Mouse (Mus musculus) neural tube, embryonic 12.5 days (tissue): Measurements from ENCODE around the gene Mxi1. TPM values are rescaled to one million over a fixed set of nuclear protein-coding genes. Genes with fewer than 3 reads are reported as not detected.
"Not testable (repeated sequence)": the region's sequence is repeated elsewhere in the genome, so short reads cannot be mapped to it uniquely, and the experiment has no call there.

ENCODE experiments used
- ATAC-seq: fragments of 200-750 bp; cut with Nextera tagmentation; 2 replicates; pipeline ENCODE4 v1.8.0; 2017; ENCODE audit warnings: low read depth, mild to moderate bottlenecking, moderate TSS enrichment, moderate library complexity; ENCODE audit not compliant: low FRiP score
- H3K27ac ChIP-seq: fragments of 300-500 bp; sonication (generic); 2 replicates; pipeline ENCODE4 v1.5.1; 2016
- H3K27me3 ChIP-seq: fragments of 300-500 bp; sonication (generic); replicated peaks from 2 replicates; pipeline ENCODE4 v1.6.1; 2016; ENCODE audit warnings: mild to moderate bottlenecking
- H3K36me3 ChIP-seq: fragments of 300-500 bp; sonication (generic); 2 replicates; pipeline ENCODE4 v1.6.1; 2016; ENCODE audit warnings: mild to moderate bottlenecking
- H3K4me1 ChIP-seq: fragments of 300-500 bp; sonication (generic); 2 replicates; pipeline ENCODE4 v1.6.1; 2016
- H3K4me2 ChIP-seq: fragments of 300-500 bp; sonication (generic); replicated peaks from 2 replicates; pipeline ENCODE4 v1.6.1; 2016; ENCODE audit warnings: mild to moderate bottlenecking
- H3K4me3 ChIP-seq: fragments of 300-500 bp; sonication (generic); 2 replicates; pipeline ENCODE4 v1.5.1; 2016
- H3K9ac ChIP-seq: fragments of 300-500 bp; sonication (generic); 2 replicates; pipeline ENCODE4 v1.6.1; 2016; ENCODE audit warnings: mild to moderate bottlenecking
- H3K9me3 ChIP-seq: fragments of 300-500 bp; sonication (generic); 2 replicates; pipeline ENCODE4 v1.6.1; 2016; ENCODE audit warnings: mild to moderate bottlenecking
- WGBS: fragments of 180-500 bp; shearing (Covaris S2); methylation state at CpG from one replicate; pipeline ENCODE4 v1.1.7; 2016; 5-methylcytosine and 5-hydroxymethylcytosine counted together
- polyA plus RNA-seq: library from polyadenylated mRNA; unstranded; fragments of >200 nt; fragmentation: Nextera tagmentation; extraction: Ambion mirVana; gene quantifications from 2 replicates; pipeline ENCODE4 v1.2.1, GENCODE M21; 2016

The Mxi1 gene
- polyA plus RNA-seq, 1 experiment from 2014 or later: 74.8 TPM

DNA sequence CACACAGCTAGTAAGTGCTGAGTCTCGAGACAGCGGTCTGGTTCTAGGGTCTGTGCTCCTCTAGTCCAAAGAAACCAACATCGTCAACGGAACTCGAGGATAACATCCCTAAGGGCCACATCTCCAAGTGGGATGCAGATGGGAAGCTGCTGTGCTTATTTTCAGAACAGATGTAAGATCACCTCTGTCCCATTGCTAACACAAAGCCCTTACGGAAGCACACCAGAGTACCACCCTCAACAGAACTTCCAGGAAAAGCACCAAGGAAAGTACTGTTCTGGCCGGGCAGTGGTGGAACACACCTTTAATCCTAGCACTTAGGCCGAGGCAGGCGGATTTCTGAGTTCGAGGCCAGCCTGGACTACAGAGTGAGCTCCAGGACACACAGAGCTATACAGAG lies 68.1 kb downstream of the Mxi1 start:
- ATAC-seq: no peak
- H3K36me3 ChIP-seq: peaks cover 59% of the 10 kb centered on the region
- 93% methylated on average over 10 of the region's 10 CpGs for WGBS
- H3K4me3 ChIP-seq: no peak overlapping the region
- no peaks in the 10 kb centered on the region for H3K4me1 ChIP-seq
- H3K27me3 ChIP-seq: no peaks in the 10 kb centered on the region
- no peak overlapping the region for H3K4me2 ChIP-seq
- H3K27ac ChIP-seq: no peak overlapping the region
- H3K9me3 ChIP-seq: no peaks in the 10 kb centered on the region
- H3K9ac ChIP-seq: no peak overlapping the region

DNA sequence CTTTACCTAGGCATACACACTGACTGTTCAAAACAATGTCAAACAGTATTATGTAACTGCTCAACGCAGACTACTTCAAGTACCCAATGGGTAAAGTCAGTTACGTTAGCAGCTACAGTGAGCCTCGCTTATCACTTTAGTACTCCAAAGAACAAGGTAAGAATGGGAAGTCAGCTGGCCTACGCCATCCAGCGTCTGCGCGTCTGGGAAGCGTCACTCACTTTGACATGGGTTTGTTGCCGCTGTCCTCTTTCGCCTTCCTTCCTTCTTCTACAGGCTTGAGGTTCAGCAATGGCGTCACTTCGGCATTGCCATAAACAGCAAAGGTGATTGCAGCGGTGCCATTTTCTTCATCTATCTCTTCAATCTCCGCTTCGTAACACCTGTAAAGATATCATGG lies 73.0 kb downstream of the Mxi1 start:
- H3K4me2 ChIP-seq: no peak overlapping the region
- H3K4me3 ChIP-seq: no peak overlapping the region
- H3K9me3 ChIP-seq: no peaks in the 10 kb centered on the region
- no peak overlapping the region for H3K9ac ChIP-seq
- WGBS: 96% methylated on average over 15 of the region's 15 CpGs
- ATAC-seq: no peak
- H3K4me1 ChIP-seq: peaks cover 2% of the 10 kb centered on the region; the same call in 1 of the 2 replicates
- H3K27me3 ChIP-seq: no peaks in the 10 kb centered on the region
- H3K36me3 ChIP-seq: peaks cover 72% of the 10 kb centered on the region
- H3K27ac ChIP-seq: no peak overlapping the region

DNA sequence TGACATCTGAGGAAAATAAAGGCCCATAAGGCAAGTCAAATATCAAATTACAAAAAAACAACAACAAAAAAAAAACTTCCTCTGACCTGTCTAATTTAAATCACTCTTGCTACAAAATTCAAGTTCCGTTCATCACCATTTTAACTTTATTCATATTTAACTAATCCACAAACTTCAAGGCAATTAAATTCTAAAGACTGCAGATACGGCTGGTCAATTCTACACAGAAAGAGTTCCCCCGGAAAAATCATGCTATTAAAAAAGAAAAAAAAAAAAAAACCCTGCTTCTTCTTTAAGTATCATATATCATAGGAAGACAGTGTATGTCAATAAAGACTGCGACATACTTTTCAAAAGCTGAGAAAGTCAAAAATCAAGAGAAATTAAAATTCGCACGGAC lies 79.1 kb downstream of the Mxi1 start:
- H3K4me1 ChIP-seq: peaks cover 13% of the 10 kb centered on the region
- no peak for ATAC-seq
- peak overlapping the region; percentile 74 for H3K4me2 ChIP-seq
- H3K9me3 ChIP-seq: no peaks in the 10 kb centered on the region
- H3K9ac ChIP-seq: peak overlapping the region; percentile 99
- H3K4me3 ChIP-seq: peak overlapping the region; percentile 99
- H3K27me3 ChIP-seq: no peaks in the 10 kb centered on the region
- no peak overlapping the region for H3K27ac ChIP-seq
- peaks cover 31% of the 10 kb centered on the region for H3K36me3 ChIP-seq
- 26% methylated on average over 6 of the region's 6 CpGs for WGBS

DNA sequence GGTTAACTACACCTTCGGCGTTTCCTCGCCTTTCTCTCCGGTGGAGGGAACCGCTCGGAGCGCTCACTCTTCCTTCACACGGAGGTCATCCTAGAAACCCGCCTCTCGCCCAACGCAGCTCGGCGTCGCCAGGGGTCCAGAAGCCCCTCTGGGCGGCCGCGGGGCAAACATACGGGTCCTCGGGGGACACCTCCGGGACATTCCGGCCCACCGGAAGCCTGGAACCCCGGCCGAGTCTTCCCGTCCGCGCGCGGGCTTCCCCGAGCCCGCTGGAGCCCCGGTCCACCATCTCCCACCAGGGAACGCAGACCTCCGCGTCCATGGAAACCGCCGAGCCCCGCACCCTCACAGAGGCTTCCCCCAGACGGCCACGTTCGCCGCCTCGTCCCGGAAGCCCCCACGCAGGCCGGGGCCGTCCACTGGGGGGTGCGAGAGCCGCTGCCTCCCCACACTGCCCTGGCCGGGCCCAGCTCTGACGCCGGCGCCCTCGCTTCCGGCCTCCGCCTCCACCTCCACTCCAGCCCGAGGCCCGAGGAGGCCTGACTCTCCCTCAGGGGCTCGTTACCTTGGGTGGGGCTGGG lies 79.6 kb downstream of the Mxi1 start:
- Histone ChIP-seq H3K4me1 (peaks cover 13% of the 10 kb centered on the region), H3K36me3 (peaks cover 28% of the 10 kb centered on the region), H3K4me3 (peak overlapping the region; percentile 99), H3K4me2 (peak overlapping the region; percentile 74), H3K9ac (peak overlapping the region; percentile 99), H3K9me3 (no peaks in the 10 kb centered on the region), H3K27ac (peak overlapping the region; percentile 98), H3K27me3 (no peaks in the 10 kb centered on the region)
- ATAC-seq: peak; percentile 93
- under 1% methylated on average over 59 of the region's 59 CpGs for WGBS

DNA sequence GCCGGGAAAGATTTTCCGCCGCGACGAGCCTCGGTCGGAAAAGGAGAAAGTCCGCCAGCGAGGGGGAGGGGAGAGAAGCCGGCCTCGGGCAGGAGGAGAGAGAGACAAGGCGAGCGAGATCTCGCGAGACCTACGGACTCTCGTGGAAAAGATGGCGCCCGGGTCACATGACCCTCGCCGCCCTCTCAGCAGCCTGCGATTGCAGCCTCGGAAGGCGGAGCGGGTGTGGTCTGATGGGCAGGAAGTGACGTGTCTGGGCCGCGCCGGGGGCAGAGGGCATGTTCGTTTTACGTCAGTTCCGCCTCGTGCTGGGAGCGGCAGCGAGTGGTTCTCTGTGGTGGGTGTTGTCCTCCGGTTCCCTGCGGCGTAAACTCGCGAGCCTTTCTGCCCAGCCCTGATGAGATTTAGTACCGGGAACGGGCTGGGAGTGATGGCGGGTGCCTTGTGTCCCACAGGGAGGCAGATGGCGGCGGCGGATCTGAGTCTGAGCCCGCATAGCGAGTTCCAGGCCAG lies 80.2 kb downstream of the Mxi1 start, which contains the start of gene Smndc1:
Gene Smndc1 (minus strand): TSS at position 84 of the 513 bp plus-strand sequence.
- Histone ChIP-seq H3K36me3 (peaks cover 28% of the 10 kb centered on the region), H3K9me3 (no peaks in the 10 kb centered on the region), H3K4me2 (peak within 1 kb of the TSS; percentile 74), H3K4me1 (peaks cover 13% of the 10 kb centered on the region), H3K27me3 (no peaks in the 10 kb centered on the region), H3K9ac (peak within 1 kb of the TSS; percentile 99), H3K4me3 (peak within 1 kb of the TSS; percentile 99), H3K27ac (peak within 1 kb of the TSS; percentile 98)
- ATAC-seq: peak; percentile 99
- WGBS: under 1% methylated on average over 48 of the region's 48 CpGs

DNA sequence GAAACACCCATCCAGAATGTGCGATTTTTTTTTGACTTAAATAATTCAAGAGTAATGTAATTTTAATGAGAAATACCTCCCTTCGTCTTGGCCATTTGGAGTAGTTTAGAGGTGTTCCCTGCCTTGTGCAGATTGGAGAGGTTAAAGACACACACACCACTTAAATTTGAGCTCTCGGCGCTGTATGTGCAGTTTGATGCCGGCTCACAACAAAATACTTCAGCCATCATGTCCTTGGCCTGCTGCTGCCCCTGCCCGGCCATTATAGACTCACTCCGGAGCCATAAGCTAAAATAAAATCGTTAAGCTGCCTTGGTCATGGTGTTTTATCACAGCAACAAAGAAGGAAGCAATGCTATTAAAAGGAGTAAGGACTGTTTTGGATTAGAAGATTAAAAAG lies 81.1 kb downstream of the Mxi1 start:
- H3K4me3 ChIP-seq: peak overlapping the region; percentile 99
- no peak overlapping the region for H3K27ac ChIP-seq
- WGBS: 44% methylated on average over 8 of the region's 8 CpGs
- no peaks in the 10 kb centered on the region for H3K27me3 ChIP-seq
- H3K4me1 ChIP-seq: peaks cover 11% of the 10 kb centered on the region
- no peak for ATAC-seq
- H3K9ac ChIP-seq: peak overlapping the region; percentile 58
- peak overlapping the region; percentile 74 for H3K4me2 ChIP-seq
- no peaks in the 10 kb centered on the region for H3K9me3 ChIP-seq
- H3K36me3 ChIP-seq: peaks cover 20% of the 10 kb centered on the region

DNA sequence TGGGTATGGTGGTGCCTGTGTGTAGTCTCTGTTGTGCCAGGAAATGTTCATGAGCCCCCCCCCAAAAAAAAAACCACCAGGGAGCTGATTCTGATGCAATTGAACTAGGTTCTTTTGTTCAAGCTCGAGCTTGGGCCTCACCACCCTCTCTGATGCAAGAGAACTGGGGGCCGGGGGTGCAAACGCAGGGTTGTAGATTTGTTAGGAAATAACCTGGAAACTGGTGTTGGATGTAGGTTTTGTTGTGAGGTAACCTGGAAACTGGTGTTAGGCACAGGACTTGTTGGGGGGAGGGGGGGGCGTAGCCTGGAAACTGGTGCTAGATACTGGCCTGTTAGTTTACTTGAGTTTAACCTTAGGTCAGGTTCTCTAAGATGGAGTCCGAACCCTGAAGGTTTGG lies 81.5 kb downstream of the Mxi1 start:
- H3K36me3 ChIP-seq: peaks cover 18% of the 10 kb centered on the region
- no peaks in the 10 kb centered on the region for H3K27me3 ChIP-seq
- no peak for ATAC-seq
- H3K9ac ChIP-seq: no peak overlapping the region
- H3K9me3 ChIP-seq: no peaks in the 10 kb centered on the region
- no peak overlapping the region for H3K4me3 ChIP-seq
- peaks cover 11% of the 10 kb centered on the region for H3K4me1 ChIP-seq
- H3K4me2 ChIP-seq: peak overlapping the region; percentile 74
- 91% methylated on average over 5 of the region's 5 CpGs for WGBS
- H3K27ac ChIP-seq: no peak overlapping the region

DNA sequence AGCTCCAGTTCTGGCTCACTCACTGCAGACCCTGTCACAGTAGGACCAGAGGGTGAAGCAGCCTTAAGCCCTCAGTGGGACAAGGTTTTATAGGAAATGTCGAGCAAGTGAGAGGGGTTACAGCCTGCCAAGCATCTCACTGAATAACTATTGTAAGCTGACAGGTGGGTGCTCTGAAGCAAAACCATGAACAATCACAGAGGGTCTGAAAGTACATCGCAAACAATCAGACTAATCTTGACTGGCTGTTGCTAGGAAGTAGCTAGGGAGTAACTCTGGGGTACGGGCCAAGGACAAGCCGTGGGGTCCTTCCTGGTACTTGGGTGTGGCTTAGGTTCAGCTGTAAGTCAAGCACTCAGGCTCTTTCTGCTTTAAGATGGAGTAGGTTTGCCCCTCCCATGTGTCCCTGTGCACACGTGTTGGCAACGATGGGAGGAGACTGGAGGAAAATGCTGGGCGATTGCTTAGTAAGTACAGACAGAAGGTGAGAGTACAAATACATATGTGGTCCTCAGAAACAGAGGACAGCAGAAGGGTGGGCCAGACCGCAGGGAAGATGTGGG lies 82.5 kb downstream of the Mxi1 start:
- no peak for ATAC-seq
- peaks cover 8% of the 10 kb centered on the region for H3K36me3 ChIP-seq
- H3K27ac ChIP-seq: no peak overlapping the region
- no peak overlapping the region for H3K9ac ChIP-seq
- 84% methylated on average over 8 of the region's 8 CpGs for WGBS
- H3K4me2 ChIP-seq: no peak overlapping the region
- no peak overlapping the region for H3K4me3 ChIP-seq
- H3K27me3 ChIP-seq: no peaks in the 10 kb centered on the region
- no peaks in the 10 kb centered on the region for H3K9me3 ChIP-seq
- peaks cover 11% of the 10 kb centered on the region for H3K4me1 ChIP-seq

DNA sequence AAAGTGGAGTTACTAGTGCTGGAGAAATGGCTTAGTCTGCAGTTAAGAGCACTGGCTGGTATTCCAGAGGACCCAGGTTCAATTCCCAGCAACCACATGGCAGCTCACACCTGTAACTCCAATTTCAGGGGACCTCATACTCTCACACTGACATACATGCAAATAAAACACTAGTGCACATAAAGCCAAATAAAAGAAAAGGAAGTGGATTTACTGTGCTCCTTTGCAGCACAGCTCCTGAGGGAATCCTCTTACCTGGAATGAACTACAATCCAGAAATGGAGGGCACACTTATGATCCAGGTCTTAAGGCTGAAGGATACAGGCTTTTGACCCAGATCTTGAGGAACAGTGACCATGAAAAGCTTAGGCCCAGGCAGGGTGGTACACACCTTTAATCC lies 83.3 kb downstream of the Mxi1 start:
- no peak overlapping the region for H3K9ac ChIP-seq
- no peak for ATAC-seq
- no peaks in the 10 kb centered on the region for H3K36me3 ChIP-seq
- no peaks in the 10 kb centered on the region for H3K9me3 ChIP-seq
- no peak overlapping the region for H3K4me3 ChIP-seq
- H3K4me1 ChIP-seq: peaks cover 11% of the 10 kb centered on the region
- no peaks in the 10 kb centered on the region for H3K27me3 ChIP-seq
- H3K4me2 ChIP-seq: no peak overlapping the region
- H3K27ac ChIP-seq: no peak overlapping the region

DNA sequence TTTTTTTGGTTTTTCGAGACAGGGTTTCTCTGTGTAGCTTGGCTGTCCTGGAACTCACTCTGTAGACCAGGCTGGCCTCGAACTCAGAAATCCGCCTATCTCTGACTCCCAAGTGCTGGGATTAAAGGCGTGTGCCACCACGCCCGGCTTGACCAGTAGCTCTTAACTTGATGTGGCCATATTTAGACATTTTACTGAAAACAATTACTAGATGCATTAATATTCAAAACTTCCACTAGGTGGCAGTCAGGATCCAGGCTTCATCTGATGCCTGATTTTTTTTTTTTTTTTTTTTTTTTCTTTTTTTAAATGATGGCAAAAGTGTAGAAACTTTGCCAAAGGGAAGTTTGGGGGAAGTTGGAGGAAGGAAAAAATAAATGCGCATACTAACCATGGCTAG lies 84.2 kb downstream of the Mxi1 start:
- WGBS: 23% methylated on average over 7 of the region's 7 CpGs
- Histone ChIP-seq H3K27me3 (no peaks in the 10 kb centered on the region), H3K4me2 (no peak overlapping the region), H3K9ac (no peak overlapping the region), H3K9me3 (no peaks in the 10 kb centered on the region), H3K4me1 (peaks cover 7% of the 10 kb centered on the region; the same call in 1 of the 2 replicates), H3K4me3 (no peak overlapping the region), H3K36me3 (no peaks in the 10 kb centered on the region), H3K27ac (no peak overlapping the region)
- ATAC-seq: no peak

DNA sequence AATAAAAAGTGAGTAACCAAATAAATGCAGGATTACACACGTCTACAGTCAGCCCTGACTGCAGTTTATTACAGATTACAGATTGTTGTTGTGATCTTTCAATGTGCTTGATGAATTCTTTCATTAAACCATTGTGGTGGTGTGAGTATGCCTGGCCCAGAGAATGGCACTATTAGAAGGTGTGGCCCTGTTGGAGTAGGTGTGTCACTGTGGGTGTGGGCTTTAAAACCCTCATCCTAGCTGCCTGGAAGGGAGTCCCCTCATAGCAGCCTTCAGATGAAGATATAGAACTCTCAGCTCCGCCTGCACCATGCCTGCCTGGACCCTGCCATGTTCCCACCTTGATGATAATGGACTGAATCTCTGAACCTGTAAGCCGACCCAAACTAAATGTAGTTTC lies 84.6 kb downstream of the Mxi1 start:
- H3K4me3 ChIP-seq, ATAC-seq, H3K4me2 ChIP-seq, H3K36me3 ChIP-seq, H3K27me3 ChIP-seq, H3K9me3 ChIP-seq, H3K4me1 ChIP-seq, H3K27ac ChIP-seq, H3K9ac ChIP-seq: not testable (repeated sequence)
- WGBS: 77% methylated on average over 3 of the region's 3 CpGs

DNA sequence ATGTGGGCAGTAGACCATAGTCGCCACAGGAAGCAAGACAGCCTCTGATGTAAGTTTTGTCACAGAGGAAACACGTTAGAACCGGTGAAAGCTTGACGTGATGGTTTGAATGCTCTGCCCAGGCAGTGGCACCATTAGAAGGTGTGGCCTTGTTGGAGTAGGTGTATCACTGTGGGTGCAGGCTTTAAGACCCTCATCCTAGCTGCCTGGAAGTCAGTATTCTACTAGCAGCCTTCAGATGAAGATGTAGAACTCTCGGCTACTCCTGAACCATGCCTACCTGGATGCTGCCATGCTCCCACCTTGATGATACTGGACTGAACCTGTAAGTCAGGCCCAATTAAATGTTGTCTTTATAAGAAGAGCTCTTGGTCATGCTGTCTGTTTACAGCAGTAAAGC lies 85.5 kb downstream of the Mxi1 start:
- not testable (repeated sequence) for H3K27me3 ChIP-seq, H3K4me2 ChIP-seq, ATAC-seq, H3K4me1 ChIP-seq, H3K9me3 ChIP-seq, H3K9ac ChIP-seq, H3K27ac ChIP-seq, H3K36me3 ChIP-seq, H3K4me3 ChIP-seq
- 48% methylated on average over 5 of the region's 5 CpGs for WGBS
